Mouse (Mus musculus) kidney, postnatal 14 days (tissue): ENCODE results near the gene Cog5.
A peak's percentile ranks its signal among the peaks of the same experiment; 100 is the strongest.

Experiments
- DNase-seq: peaks from one replicate; pipeline ENCODE4 v3.0.0; 2022; ENCODE audit warnings: mixed read lengths

The Cog5 gene

GRCm38 (mm10) chr12:31712233-31712632 lies 57.6 kb downstream of the Cog5 start:
- no peak for DNase-seq

DNA sequence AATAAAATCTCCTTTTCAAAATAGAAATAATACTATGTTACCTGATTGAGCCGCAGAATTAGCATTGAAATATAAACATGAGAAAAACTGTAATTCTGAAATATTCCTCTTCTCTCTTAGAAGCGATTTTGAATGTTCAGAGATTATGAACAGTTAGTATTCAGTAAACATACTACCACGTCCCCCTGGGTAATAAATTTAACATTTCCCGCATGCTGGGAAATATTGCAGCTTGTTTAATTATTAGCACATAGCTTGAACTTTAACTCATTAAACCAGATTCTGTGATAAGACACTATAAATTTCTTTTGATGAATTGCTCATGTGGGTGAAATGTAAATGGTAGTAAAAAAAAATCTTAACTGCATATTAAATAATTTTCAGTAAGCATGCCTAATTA lies 58.1 kb downstream of the Cog5 start:
- DNase-seq = no peak

- no peak for DNase-seq
Measured at GRCm38 (mm10) chr12:31713600-31713999, 58.9 kb downstream of the Cog5 start, which contains the start of gene Gpr22. Gene Gpr22, minus strand, starts transcription at chr12:31713947.

DNA sequence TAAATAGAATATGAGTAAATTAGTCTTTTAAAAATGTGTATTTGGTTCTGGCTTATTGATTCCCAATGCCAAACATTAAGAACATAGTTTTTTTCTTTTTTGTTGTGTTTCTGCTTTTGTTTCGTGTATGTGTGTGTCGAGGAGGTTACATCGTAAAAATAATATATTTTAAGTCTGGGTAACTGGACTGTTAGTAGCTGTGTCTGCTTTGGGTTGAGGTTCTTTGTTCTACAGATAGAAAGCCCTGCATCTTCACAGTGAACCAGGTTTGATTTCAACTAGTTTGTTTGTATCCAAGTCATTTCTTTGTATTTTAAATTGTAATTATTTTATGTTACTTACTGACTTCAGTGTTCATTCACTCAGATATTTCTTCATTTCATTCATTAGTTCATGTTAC lies 59.4 kb downstream of the Cog5 start:
- DNase-seq = no peak

DNA sequence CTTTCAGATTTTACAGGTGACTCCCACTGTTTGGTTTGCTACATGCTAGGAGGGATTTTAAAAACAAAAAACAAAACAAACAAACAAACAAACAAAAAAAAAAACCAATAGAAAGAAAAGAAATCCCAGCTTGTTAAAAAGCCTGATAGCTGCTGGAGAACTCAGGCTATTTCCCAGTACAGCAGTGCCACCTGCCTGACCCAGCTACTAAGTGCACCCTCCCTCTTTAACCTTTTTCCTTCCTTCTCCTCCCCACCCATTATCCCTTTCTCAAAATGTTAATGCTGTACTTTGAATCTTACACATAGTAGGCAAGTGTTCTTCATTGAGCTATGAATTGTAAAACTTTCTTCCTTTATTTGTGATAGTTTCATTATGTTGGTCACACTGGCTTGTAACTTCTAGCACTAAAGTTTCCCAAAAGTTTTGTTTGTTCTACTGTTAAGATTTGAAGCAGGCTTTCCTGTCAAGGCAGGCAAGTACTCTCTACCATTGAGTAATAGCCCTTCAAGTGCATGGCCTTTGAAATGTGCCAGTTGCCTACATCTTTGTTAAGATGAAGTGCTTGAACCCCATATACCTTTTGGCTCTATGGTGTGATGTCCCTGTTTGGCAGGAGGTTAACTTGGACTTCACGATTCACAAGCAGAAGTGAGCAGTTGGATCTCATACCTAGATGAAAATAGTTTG lies 65.1 kb downstream of the Cog5 start:
- no peak for DNase-seq

DNA sequence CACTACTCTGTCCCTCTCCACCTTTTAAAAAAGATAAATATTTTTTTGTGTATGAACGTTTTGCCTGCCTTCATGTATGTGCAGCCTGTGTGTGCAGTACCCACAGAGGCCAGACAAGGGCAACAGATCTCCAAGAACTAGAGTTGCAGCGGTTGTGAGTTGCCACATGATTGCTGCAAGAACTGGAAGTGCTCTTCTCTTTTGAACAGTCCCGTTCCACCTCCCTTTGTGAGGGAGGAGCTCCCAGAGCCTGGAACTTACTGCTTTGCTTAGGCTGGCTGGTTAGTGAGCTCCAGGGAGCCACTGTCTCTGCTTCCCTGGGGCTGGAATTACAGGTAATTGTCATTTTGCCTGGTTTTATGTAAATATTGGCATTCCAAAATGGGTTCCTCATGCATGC lies 69.9 kb downstream of the Cog5 start:
- no peak for DNase-seq

- DNase-seq = no peak
Measured at GRCm38 (mm10) chr12:31725511-31726275, 71.0 kb downstream of the Cog5 start.

GRCm38 (mm10) chr12:31726707-31727106 lies 72.0 kb downstream of the Cog5 start:
- DNase-seq = peak; percentile 9

GRCm38 (mm10) chr12:31730126-31730525 lies 75.5 kb downstream of the Cog5 start:
- DNase-seq = no peak

DNA sequence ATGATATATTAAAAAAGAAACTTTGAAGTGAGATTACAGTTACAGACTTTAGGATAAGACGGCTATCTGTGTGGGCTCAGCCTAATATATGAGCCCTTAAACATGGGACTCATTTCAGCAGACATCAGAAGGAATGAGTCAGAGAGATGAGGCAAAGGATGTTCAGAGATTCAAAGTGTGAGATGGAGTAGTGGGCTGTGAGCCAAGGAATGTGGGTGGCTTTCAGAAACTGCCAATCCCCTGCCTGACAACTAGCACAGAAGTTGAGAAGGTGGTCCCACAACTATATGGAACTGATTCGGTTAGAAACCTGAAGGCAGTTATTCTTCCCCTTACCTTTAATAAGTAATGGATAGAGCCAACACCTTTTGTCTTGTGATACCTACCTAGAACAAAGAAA lies 79.9 kb downstream of the Cog5 start:
- no peak for DNase-seq

GRCm38 (mm10) chr12:31747301-31747700 lies 92.6 kb downstream of the Cog5 start:
- DNase-seq = no peak

GRCm38 (mm10) chr12:31749846-31750245 lies 95.2 kb downstream of the Cog5 start:
- no peak for DNase-seq

- DNase-seq = no peak
Measured at GRCm38 (mm10) chr12:31754465-31754864, 99.8 kb downstream of the Cog5 start.

DNA sequence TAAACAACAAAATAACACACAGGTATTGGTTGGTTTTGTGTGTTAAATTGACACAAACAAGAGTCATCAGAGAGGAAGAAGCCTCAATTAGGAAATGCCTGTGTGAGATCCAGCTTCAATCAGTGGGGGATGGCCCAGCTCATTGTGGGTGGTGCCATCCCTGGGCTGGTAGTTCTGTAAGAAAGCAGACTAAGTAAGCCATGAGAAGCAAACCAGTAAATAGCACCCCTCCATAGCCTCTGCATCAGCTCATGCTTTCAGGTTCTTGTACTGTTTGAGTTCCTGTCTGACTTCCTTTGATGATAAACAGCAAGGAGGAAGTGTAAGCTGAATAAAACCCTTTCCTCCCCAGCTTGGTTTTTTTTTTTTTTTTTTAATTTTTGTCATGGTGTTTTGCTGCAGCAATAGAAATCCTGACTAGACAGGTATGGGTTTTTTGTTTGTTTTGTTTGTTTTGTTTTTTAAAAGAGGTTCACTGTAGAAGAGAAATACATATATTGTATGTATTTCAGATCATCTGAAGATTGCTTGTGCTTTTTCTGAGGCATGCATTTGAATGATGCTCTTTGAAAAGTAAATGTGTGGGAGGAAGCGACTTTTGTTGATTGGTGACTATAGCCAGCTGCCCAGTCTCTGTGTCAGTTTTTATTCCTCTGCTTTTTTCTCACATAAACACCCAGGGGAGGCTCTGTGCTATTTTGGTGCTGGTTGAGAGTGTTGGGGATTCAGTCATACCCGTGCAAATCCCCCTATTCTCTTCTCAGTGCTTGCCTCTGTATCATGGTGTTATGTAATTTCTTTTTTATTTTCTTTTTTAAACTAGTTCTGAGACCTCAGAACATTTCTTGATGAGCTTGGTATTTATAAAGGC lies 101.5 kb downstream of the Cog5 start:
- DNase-seq = no peak

GRCm38 (mm10) chr12:31773612-31774011 lies 118.9 kb downstream of the Cog5 start:
- no peak for DNase-seq

DNA sequence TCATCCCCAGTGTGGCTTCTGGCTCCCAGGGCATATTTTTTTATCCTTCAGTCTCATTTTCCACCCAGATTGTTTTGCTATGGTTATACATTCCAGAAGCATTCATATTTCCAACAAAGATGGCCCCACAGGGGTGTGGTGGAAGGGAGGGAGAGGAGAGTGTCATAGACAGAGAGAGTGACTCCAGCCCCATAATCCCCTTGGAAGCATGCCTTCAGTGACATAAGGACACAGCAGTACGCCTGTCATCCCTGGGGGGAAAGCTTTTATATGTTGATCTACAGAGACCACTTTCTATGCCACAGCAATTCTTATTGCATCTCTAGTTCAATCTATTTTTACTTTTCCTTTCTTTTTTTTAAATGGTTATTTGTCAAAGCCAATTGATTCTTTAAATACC lies 129.6 kb downstream of the Cog5 start:
- DNase-seq = no peak

- DNase-seq = no peak
Measured at GRCm38 (mm10) chr12:31788530-31788929, 133.9 kb downstream of the Cog5 start.

DNA sequence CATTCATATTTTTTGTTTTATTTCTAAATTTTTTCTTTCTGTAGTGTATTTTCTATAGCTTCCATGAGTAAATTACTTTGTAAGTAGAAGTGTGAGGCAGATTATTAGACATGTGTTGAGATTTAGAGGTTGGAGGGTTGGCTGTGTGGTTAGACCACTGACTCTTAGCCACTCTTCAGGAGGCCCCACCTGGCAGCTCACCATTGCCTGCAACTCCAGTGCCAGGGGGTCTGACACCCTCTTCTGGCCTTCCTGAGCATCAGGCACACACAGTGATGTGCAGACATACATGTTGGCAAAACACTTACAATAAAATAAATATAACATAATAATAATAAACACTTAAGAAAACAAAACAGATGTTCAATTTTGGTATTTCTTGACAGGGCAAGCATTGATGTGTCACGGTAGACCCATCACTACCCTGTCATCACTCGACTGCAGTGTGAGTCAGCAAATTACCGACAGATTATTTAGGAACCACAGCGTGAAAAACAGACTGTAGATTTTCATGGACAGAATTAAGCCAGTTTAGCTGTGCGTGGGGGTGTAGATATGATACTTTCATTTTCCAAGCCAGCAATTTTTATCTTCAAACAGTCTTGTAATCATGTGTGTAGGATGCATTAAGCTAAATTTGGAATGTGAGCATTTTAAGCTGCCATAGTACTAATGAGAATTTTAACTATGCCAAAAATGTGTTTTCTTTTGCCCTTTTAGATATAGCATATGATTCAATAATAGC lies 151.9 kb downstream of the Cog5 start:
- DNase-seq = no peak

- DNase-seq = no peak
Measured at GRCm38 (mm10) chr12:31818051-31818461, 163.4 kb downstream of the Cog5 start.

- DNase-seq = no peak
Measured at GRCm38 (mm10) chr12:31819096-31819495, 164.4 kb downstream of the Cog5 start.

- DNase-seq = no peak
Measured at GRCm38 (mm10) chr12:31819520-31819919, 164.9 kb downstream of the Cog5 start.

- peak; percentile 3 for DNase-seq
Measured at GRCm38 (mm10) chr12:31823671-31824070, 169.0 kb downstream of the Cog5 start.

- no peak for DNase-seq
Measured at GRCm38 (mm10) chr12:31824831-31825230, 170.2 kb downstream of the Cog5 start.
